Mouse (Mus musculus) cortical plate, adult 2 months (tissue): ENCODE data around the gene Rab3ip.

Experiments
- CTCF ChIP-seq: fragments of 200-500 bp; IDR thresholded peaks from 2 replicates; pipeline ENCODE4 v1.5.1; 2011; ENCODE audit warnings: mild to moderate bottlenecking, control low read depth, low read length; ENCODE audit not compliant: insufficient read depth; ENCODE audit errors: extremely low read depth
- POLR2A ChIP-seq: fragments of 200-500 bp; IDR thresholded peaks from 2 replicates; pipeline ENCODE4 v1.6.1; 2011; ENCODE audit warnings: mild to moderate bottlenecking, low read length, control low read depth; ENCODE audit not compliant: insufficient read depth; ENCODE audit errors: extremely low read depth

GRCm38 (mm10) chr10:116908901-116909642, 41.5 kb downstream of the Rab3ip start:
- TF ChIP-seq POLR2A: no peak
- no peak for TF ChIP-seq CTCF
